Mouse (Mus musculus) lung, embryonic 15.5 days (tissue): ENCODE measurements around the gene Ralgds. TPM values are rescaled to one million over a fixed set of nuclear protein-coding genes. Genes with fewer than 3 reads are reported as not detected.
"Not testable (repeated sequence)": the region's sequence is repeated elsewhere in the genome, so short reads cannot be mapped to it uniquely, and the experiment has no call there.

Experiments
- ATAC-seq: fragments of 200-750 bp; cut with Nextera tagmentation; 2 replicates; pipeline ENCODE4 v1.8.0; 2017; ENCODE audit warnings: moderate number of reproducible peaks, borderline replicate concordance; ENCODE audit not compliant: low FRiP score, low TSS enrichment; ENCODE audit errors: extremely low read depth
- H3K27ac ChIP-seq: fragments of 300-500 bp; sonication (generic); 2 replicates; pipeline ENCODE4 v1.5.1; 2015; ENCODE audit warnings: moderate library complexity, mild to moderate bottlenecking, inconsistent platforms
- H3K27me3 ChIP-seq: fragments of 300-500 bp; sonication (generic); 2 replicates; pipeline ENCODE4 v1.6.1; 2015; ENCODE audit warnings: inconsistent platforms
- H3K36me3 ChIP-seq: fragments of 300-500 bp; sonication (generic); 2 replicates; pipeline ENCODE4 v1.6.1; 2015; ENCODE audit warnings: inconsistent platforms
- H3K4me1 ChIP-seq: fragments of 300-500 bp; sonication (generic); 2 replicates; pipeline ENCODE4 v1.6.1; 2015; ENCODE audit warnings: inconsistent platforms
- H3K4me2 ChIP-seq: fragments of 300-500 bp; sonication (generic); 2 replicates; pipeline ENCODE4 v1.6.1; 2015; ENCODE audit warnings: inconsistent platforms, mild to moderate bottlenecking, moderate library complexity
- H3K4me3 ChIP-seq: fragments of 300-500 bp; sonication (generic); 2 replicates; pipeline ENCODE4 v1.5.1; 2015; ENCODE audit warnings: mild to moderate bottlenecking, inconsistent platforms
- H3K9ac ChIP-seq: fragments of 300-500 bp; sonication (generic); 2 replicates; pipeline ENCODE4 v1.6.1; 2015; ENCODE audit warnings: inconsistent platforms
- H3K9me3 ChIP-seq: fragments of 300-500 bp; sonication (generic); 2 replicates; pipeline ENCODE4 v1.6.1; 2016; ENCODE audit warnings: inconsistent platforms
- WGBS: fragments of 180-500 bp; shearing (Covaris S2); methylation state at CpG from one replicate; pipeline ENCODE4 v1.1.7; 2015; 5-methylcytosine and 5-hydroxymethylcytosine counted together
- polyA plus RNA-seq: library from polyadenylated mRNA; unstranded; fragments of >200 nt; fragmentation: Nextera tagmentation; extraction: Ambion mirVana; gene quantifications from 2 replicates; pipeline ENCODE4 v1.2.1, GENCODE M21; 2015

The Ralgds gene
- polyA plus RNA-seq, 1 experiment from 2014 or later, result 30.9 TPM

GRCm38 (mm10) chr2:28506291-28506690 is 6.6 kb upstream of the Ralgds start:
- H3K4me2 ChIP-seq, result no peak overlapping the region
- H3K4me3 ChIP-seq, result no peak overlapping the region
- no peak for ATAC-seq
- H3K9me3 ChIP-seq, result no peaks in the 10 kb centered on the region
- H3K4me1 ChIP-seq, result no peaks in the 10 kb centered on the region
- no peak overlapping the region for H3K9ac ChIP-seq
- H3K27ac ChIP-seq, result no peak overlapping the region
- no peaks in the 10 kb centered on the region for H3K36me3 ChIP-seq
- WGBS, result 80% methylated on average over 6 of the region's 6 CpGs
- 0 out of 2 replicates have a peak, but pooled peaks cover 5% of the 10 kb centered on the region for H3K27me3 ChIP-seq

DNA sequence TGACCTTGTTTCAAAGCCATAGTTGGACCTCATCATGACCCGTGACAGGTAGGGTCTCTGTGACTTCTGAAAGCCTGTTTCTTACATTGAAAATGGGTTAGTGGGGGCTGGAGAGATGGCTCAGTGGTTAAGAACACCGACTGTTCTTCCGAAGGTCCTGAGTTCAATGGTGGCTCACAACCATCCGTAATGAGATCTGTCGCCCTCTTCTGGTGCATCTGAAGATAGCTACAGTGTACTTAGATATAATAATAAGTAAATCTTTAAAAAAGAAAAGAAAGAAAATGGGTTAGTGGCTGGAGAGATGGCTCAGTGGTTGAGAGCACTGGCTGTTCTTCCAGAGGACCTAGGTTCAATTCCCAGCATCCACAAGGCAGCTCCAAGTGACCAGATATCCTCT is 1.3 kb upstream of the Ralgds start:
- ATAC-seq, H3K36me3 ChIP-seq, H3K9me3 ChIP-seq, H3K27me3 ChIP-seq, H3K4me3 ChIP-seq, H3K4me2 ChIP-seq, H3K9ac ChIP-seq, H3K27ac ChIP-seq: not testable (repeated sequence)
- peaks cover 13% of the 10 kb centered on the region for H3K4me1 ChIP-seq
- WGBS, result 48% methylated on average over 5 of the region's 5 CpGs

- Histone ChIP-seq H3K9ac (peak overlapping the region; percentile 81), H3K4me1 (peaks cover 19% of the 10 kb centered on the region), H3K27ac (peak overlapping the region; percentile 79), H3K4me2 (peak overlapping the region; percentile 99), H3K4me3 (peak overlapping the region; percentile 70), H3K27me3 (0 out of 2 replicates have a peak, but pooled peaks cover 5% of the 10 kb centered on the region), H3K9me3 (no peaks in the 10 kb centered on the region), H3K36me3 (no peaks in the 10 kb centered on the region)
- WGBS, result 4% methylated on average over 47 of the region's 47 CpGs
- ATAC-seq, result peak; percentile 32
Observed at GRCm38 (mm10) chr2:28513431-28514370, 776 bp downstream of the Ralgds start.

GRCm38 (mm10) chr2:28514489-28514888 is 1.6 kb downstream of the Ralgds start:
- Histone ChIP-seq H3K27me3 (0 out of 2 replicates have a peak, but pooled peaks cover 5% of the 10 kb centered on the region), H3K9ac (no peak overlapping the region), H3K27ac (no peak overlapping the region), H3K9me3 (no peaks in the 10 kb centered on the region), H3K4me1 (peaks cover 19% of the 10 kb centered on the region), H3K36me3 (no peaks in the 10 kb centered on the region), H3K4me3 (peak overlapping the region; percentile 70), H3K4me2 (peak overlapping the region; percentile 99)
- no peak for ATAC-seq
- 17% methylated on average over 5 of the region's 5 CpGs for WGBS

- H3K4me3 ChIP-seq, result no peak overlapping the region
- WGBS, result 41% methylated on average over 5 of the region's 5 CpGs
- no peak overlapping the region for H3K9ac ChIP-seq
- ATAC-seq, result no peak
- no peak overlapping the region for H3K4me2 ChIP-seq
- H3K9me3 ChIP-seq, result no peaks in the 10 kb centered on the region
- no peaks in the 10 kb centered on the region for H3K36me3 ChIP-seq
- H3K4me1 ChIP-seq, result peaks cover 19% of the 10 kb centered on the region
- H3K27me3 ChIP-seq, result no peaks in the 10 kb centered on the region
- H3K27ac ChIP-seq, result no peak overlapping the region
Observed at GRCm38 (mm10) chr2:28517206-28517909, 4.4 kb downstream of the Ralgds start.

GRCm38 (mm10) chr2:28518231-28518630 is 5.3 kb downstream of the Ralgds start:
- Histone ChIP-seq H3K27ac (no peak overlapping the region), H3K9ac (no peak overlapping the region), H3K4me1 (peaks cover 21% of the 10 kb centered on the region), H3K36me3 (no peaks in the 10 kb centered on the region), H3K27me3 (no peaks in the 10 kb centered on the region), H3K9me3 (no peaks in the 10 kb centered on the region), H3K4me3 (no peak overlapping the region), H3K4me2 (no peak overlapping the region)
- ATAC-seq, result no peak
- 68% methylated on average over 2 of the region's 2 CpGs for WGBS

DNA sequence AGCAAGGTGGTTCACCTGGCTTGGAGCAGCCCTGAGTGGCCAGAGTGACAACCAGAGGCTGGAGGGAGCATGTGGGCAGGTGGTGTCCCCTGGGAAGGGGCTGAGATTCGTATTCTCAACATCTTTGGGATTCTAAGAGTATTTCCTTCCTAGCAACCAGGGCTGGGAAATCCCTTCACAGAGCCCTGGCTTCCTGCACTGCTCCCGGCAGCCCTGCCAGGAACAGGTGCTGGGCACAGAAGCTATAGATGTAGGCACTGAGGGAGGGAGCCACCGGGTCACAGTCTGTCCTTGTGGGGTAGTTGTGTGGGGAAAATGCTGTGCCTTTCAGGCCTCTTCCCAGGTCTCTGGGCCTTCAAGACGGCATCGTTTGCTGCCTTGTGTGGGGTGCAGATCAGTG is 7.7 kb downstream of the Ralgds start:
- H3K4me3 ChIP-seq, result no peak overlapping the region
- no peaks in the 10 kb centered on the region for H3K27me3 ChIP-seq
- H3K4me1 ChIP-seq, result peaks cover 31% of the 10 kb centered on the region
- 70% methylated on average over 5 of the region's 5 CpGs for WGBS
- no peak overlapping the region for H3K4me2 ChIP-seq
- H3K9me3 ChIP-seq, result no peaks in the 10 kb centered on the region
- H3K27ac ChIP-seq, result no peak overlapping the region
- no peak for ATAC-seq
- no peaks in the 10 kb centered on the region for H3K36me3 ChIP-seq
- H3K9ac ChIP-seq, result no peak overlapping the region

- no peak overlapping the region for H3K27ac ChIP-seq
- H3K36me3 ChIP-seq, result no peaks in the 10 kb centered on the region
- no peaks in the 10 kb centered on the region for H3K27me3 ChIP-seq
- 78% methylated on average over 6 of the region's 6 CpGs for WGBS
- H3K9ac ChIP-seq, result 0 out of 2 replicates have a peak overlapping the region, but pooled peaks have one; percentile 7
- no peak overlapping the region for H3K4me3 ChIP-seq
- no peaks in the 10 kb centered on the region for H3K9me3 ChIP-seq
- no peak for ATAC-seq
- H3K4me1 ChIP-seq, result peaks cover 42% of the 10 kb centered on the region
- H3K4me2 ChIP-seq, result no peak overlapping the region
Observed at GRCm38 (mm10) chr2:28521571-28522151, 8.7 kb downstream of the Ralgds start.

DNA sequence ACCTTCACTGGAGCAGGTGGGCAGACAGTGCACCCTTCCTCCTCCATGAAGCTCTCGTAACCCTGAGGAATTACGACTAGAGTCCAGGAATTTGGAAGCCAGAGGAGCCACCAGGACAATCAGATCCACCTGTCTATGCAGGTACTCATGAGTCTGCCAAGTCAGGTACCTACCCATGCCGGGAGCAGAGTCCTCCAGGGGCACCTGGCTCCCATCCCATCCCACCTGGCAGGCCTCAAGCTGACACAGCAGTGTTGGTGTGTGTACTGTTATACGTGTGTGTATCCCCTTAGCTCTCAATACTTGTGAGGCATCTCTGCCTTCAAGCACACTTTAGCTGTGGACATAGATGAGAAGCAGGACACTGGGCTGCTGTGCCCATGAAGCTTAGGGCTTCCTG is 9.2 kb downstream of the Ralgds start:
- no peaks in the 10 kb centered on the region for H3K27me3 ChIP-seq
- ATAC-seq, result no peak
- no peaks in the 10 kb centered on the region for H3K9me3 ChIP-seq
- H3K9ac ChIP-seq, result no peak overlapping the region
- H3K36me3 ChIP-seq, result no peaks in the 10 kb centered on the region
- 83% methylated on average over 4 of the region's 4 CpGs for WGBS
- H3K4me1 ChIP-seq, result peaks cover 44% of the 10 kb centered on the region
- H3K27ac ChIP-seq, result no peak overlapping the region
- H3K4me3 ChIP-seq, result no peak overlapping the region
- no peak overlapping the region for H3K4me2 ChIP-seq

- Histone ChIP-seq H3K4me2 (no peak overlapping the region), H3K9me3 (no peaks in the 10 kb centered on the region), H3K27ac (peak overlapping the region; percentile 7; the same call in 1 of the 2 replicates), H3K4me1 (peaks cover 39% of the 10 kb centered on the region), H3K9ac (no peak overlapping the region), H3K27me3 (no peaks in the 10 kb centered on the region), H3K4me3 (no peak overlapping the region), H3K36me3 (no peaks in the 10 kb centered on the region)
- ATAC-seq, result peak; percentile 77
- 13% methylated on average over 5 of the region's 5 CpGs for WGBS
Observed at GRCm38 (mm10) chr2:28523643-28524117, 10.8 kb downstream of the Ralgds start.

GRCm38 (mm10) chr2:28524406-28524805 is 11.5 kb downstream of the Ralgds start:
- 80% methylated on average over 10 of the region's 10 CpGs for WGBS
- Histone ChIP-seq H3K36me3 (no peaks in the 10 kb centered on the region), H3K4me3 (no peak overlapping the region), H3K4me1 (peaks cover 39% of the 10 kb centered on the region), H3K27ac (peak overlapping the region; percentile 79; the same call in 1 of the 2 replicates), H3K27me3 (no peaks in the 10 kb centered on the region), H3K9me3 (no peaks in the 10 kb centered on the region), H3K9ac (no peak overlapping the region), H3K4me2 (no peak overlapping the region)
- ATAC-seq, result no peak
